Mouse (Mus musculus) CH12.LX (cell line): Measurements from ENCODE around the gene Adnp. TPM values are rescaled to one million over a fixed set of nuclear protein-coding genes. Genes with fewer than 3 reads are reported as not detected.

Experiments
- DNase-seq: peaks from one replicate; pipeline ENCODE4 v3.0.0-alpha.2; 2013; ENCODE audit errors: extremely low read depth
- H3K27ac ChIP-seq: 2 replicates; pipeline ENCODE4 v1.5.1; 2012; ENCODE audit warnings: low read depth, mild to moderate bottlenecking, control low read depth, moderate library complexity; ENCODE audit not compliant: insufficient read depth
- H3K27me3 ChIP-seq: replicated peaks from 2 replicates; pipeline ENCODE3; 2012; ENCODE audit warnings: inconsistent platforms
- H3K36me3 ChIP-seq, 2 experiments: replicated peaks in 1 of 2; 2 replicates each; pipeline versions ENCODE3 to v1.6.1; 2012; ENCODE audit warnings: inconsistent platforms in 1 of 2, low read length in 1 of 2, mild to moderate bottlenecking in 1 of 2, mixed read lengths in 1 of 2, moderate library complexity in 1 of 2; ENCODE audit not compliant: control insufficient read depth in 1 of 2, insufficient read depth in 1 of 2
- H3K4me1 ChIP-seq, 2 experiments: 2 replicates each; pipeline ENCODE4 v1.6.1; 2012; ENCODE audit warnings: inconsistent platforms in 1 of 2, moderate library complexity in 1 of 2; ENCODE audit not compliant: insufficient read depth in 2 of 2, control insufficient read depth in 1 of 2
- H3K4me2 ChIP-seq: 2 replicates; pipeline ENCODE4 v1.6.1; 2012; ENCODE audit warnings: low read depth, mild to moderate bottlenecking, control low read depth; ENCODE audit not compliant: poor library complexity, insufficient read depth, severe bottlenecking
- H3K4me3 ChIP-seq, 3 experiments: fragments of 150-350 bp in 1 of 3; sonication (generic) in 1 of 3; replicated peaks in 1 of 3; 2 replicates each; pipeline versions ENCODE3 to v1.5.1; 2011 to 2012; ENCODE audit warnings: low read depth in 2 of 3, low read length in 2 of 3, mild to moderate bottlenecking in 2 of 3, moderate library complexity in 2 of 3, control low read depth in 1 of 3, improper control_type of control experiment in 1 of 3, inconsistent platforms in 1 of 3, mixed read lengths in 1 of 3; ENCODE audit not compliant: poor library complexity in 1 of 3
- H3K79me2 ChIP-seq: replicated peaks from 2 replicates; pipeline ENCODE4 v1.6.1; 2012; ENCODE audit warnings: mild to moderate bottlenecking, moderate library complexity; ENCODE audit not compliant: control insufficient read depth, poor library complexity, insufficient read depth, severe bottlenecking; ENCODE audit errors: extremely low read depth
- H3K9ac ChIP-seq: 2 replicates; pipeline ENCODE4 v1.6.1; 2012; ENCODE audit warnings: low read depth, mild to moderate bottlenecking, control low read depth, moderate library complexity; ENCODE audit not compliant: insufficient read depth
- H3K9me3 ChIP-seq: replicated peaks from 2 replicates; pipeline ENCODE3; 2012; ENCODE audit warnings: low read length, inconsistent platforms, mixed read lengths
- BHLHE40 ChIP-seq: IDR thresholded peaks from 2 replicates; pipeline ENCODE4 v1.6.1; 2011; ENCODE audit warnings: mild to moderate bottlenecking, low read depth, low read length, improper control_type of control experiment
- CTCF ChIP-seq, 2 experiments: IDR thresholded peaks in 1 of 2; conservative IDR thresholded peaks in 1 of 2; 2 replicates each; pipeline ENCODE4 v1.5.1; 2011 to 2012; ENCODE audit warnings: low read depth in 2 of 2, low read length in 2 of 2, improper control_type of control experiment in 1 of 2, inconsistent platforms in 1 of 2, mild to moderate bottlenecking in 1 of 2, moderate library complexity in 1 of 2
- ETS1 ChIP-seq: conservative IDR thresholded peaks from 2 replicates; pipeline ENCODE4 v1.6.1; 2012; ENCODE audit warnings: low read depth, mild to moderate bottlenecking, inconsistent platforms, low read length, improper control_type of control experiment, moderate library complexity
- GABPA ChIP-seq: IDR thresholded peaks from 2 replicates; pipeline ENCODE4 v1.6.1; 2012; ENCODE audit warnings: low read depth, low read length, improper control_type of control experiment, inconsistent platforms; ENCODE audit not compliant: insufficient replicate concordance
- HCFC1 ChIP-seq: IDR thresholded peaks from 2 replicates; pipeline ENCODE4 v1.6.1; 2012; ENCODE audit warnings: low read depth, mild to moderate bottlenecking, inconsistent platforms, low read length, improper control_type of control experiment
- IRF4 ChIP-seq: IDR thresholded peaks from 2 replicates; pipeline ENCODE4 v1.6.1; 2014; ENCODE audit warnings: low read depth, mild to moderate bottlenecking, inconsistent platforms, low read length, improper control_type of control experiment
- JUND ChIP-seq: conservative IDR thresholded peaks from 2 replicates; pipeline ENCODE4 v1.6.1; 2011; ENCODE audit warnings: low read depth, low read length, improper control_type of control experiment
- KAT2A ChIP-seq: IDR thresholded peaks from 2 replicates; pipeline ENCODE4 v1.6.1; 2012; ENCODE audit warnings: low read length, improper control_type of control experiment, inconsistent platforms; ENCODE audit not compliant: insufficient replicate concordance
- MEF2A ChIP-seq: IDR thresholded peaks from 2 replicates; pipeline ENCODE4 v1.6.1; 2014; ENCODE audit warnings: low read depth, mild to moderate bottlenecking, inconsistent platforms, low read length, improper control_type of control experiment, borderline replicate concordance
- MYC ChIP-seq: IDR thresholded peaks from 2 replicates; pipeline ENCODE4 v1.6.1; 2011; ENCODE audit warnings: low read depth, mild to moderate bottlenecking, improper control_type of control experiment, low read length
- NRF1 ChIP-seq: IDR thresholded peaks from 2 replicates; pipeline ENCODE4 v1.6.1; 2014; ENCODE audit warnings: low read depth, mild to moderate bottlenecking, inconsistent platforms, low read length, improper control_type of control experiment, moderate library complexity
- RAD21 ChIP-seq: IDR thresholded peaks from 2 replicates; pipeline ENCODE4 v1.6.1; 2011; ENCODE audit warnings: low read depth, mild to moderate bottlenecking, low read length, improper control_type of control experiment, moderate library complexity
- SIN3A ChIP-seq: IDR thresholded peaks from 2 replicates; pipeline ENCODE4 v1.6.1; 2012; ENCODE audit warnings: low read length, improper control_type of control experiment, inconsistent platforms
- TBP ChIP-seq: conservative IDR thresholded peaks from 2 replicates; pipeline ENCODE4 v1.6.1; 2011; ENCODE audit warnings: low read depth, low read length, improper control_type of control experiment
- TCF12 ChIP-seq: IDR thresholded peaks from 2 replicates; pipeline ENCODE4 v1.6.1; 2014; ENCODE audit warnings: low read depth, mild to moderate bottlenecking, inconsistent platforms, low read length, improper control_type of control experiment
- UBTF ChIP-seq: IDR thresholded peaks from 2 replicates; pipeline ENCODE4 v1.6.1; 2012; ENCODE audit warnings: low read depth, mild to moderate bottlenecking, inconsistent platforms, low read length, improper control_type of control experiment, moderate library complexity
- USF1 ChIP-seq: IDR thresholded peaks from 2 replicates; pipeline ENCODE4 v1.6.1; 2014; ENCODE audit warnings: low read depth, mild to moderate bottlenecking, inconsistent platforms, low read length, improper control_type of control experiment
- ZNF384 ChIP-seq: IDR thresholded peaks from 2 replicates; pipeline ENCODE4 v1.6.1; 2012; ENCODE audit warnings: low read depth, low read length, improper control_type of control experiment, inconsistent platforms
- dilution Hi-C: fragments of 300-500 bp; cut with MboI; formaldehyde crosslinking; loops from 2 replicates; pipeline ENCODE4 v1.14.3; 2020; ENCODE audit warnings: low sequenced_read_pairs; ENCODE audit not compliant: extremely low pct_unique_long_range_greater_than_20kb, extremely low pct_ligation_motif_present
- in situ Hi-C: fragments of 300-500 bp; cut with MboI; formaldehyde crosslinking; loops from 3 replicates; pipeline ENCODE4 v1.14.3; 2019; ENCODE audit warnings: low sequenced_read_pairs, low pct_ligation_motif_present, low pct_unique_long_range_greater_than_20kb, mixed read lengths
- polyA plus RNA-seq: library from polyadenylated mRNA; unstranded; fragments of >175 nt; gene quantifications from 2 replicates; pipeline ENCODE4 v1.2.1, GENCODE M21; 2012; ENCODE audit warnings: low read depth; ENCODE audit not compliant: insufficient read length
- total RNA-seq, 2 experiments: library from RNA; depleted of rRNA; stranded (reverse); fragments of 300-350 nt in 1 of 2; fragments of >200 nt in 1 of 2; gene quantifications; 2 replicates each; pipeline ENCODE4 v1.2.3; 2012 to 2014

Gene Adnp
- total and polyA plus RNA-seq, 3 experiments, result 1.3 to 12.9 (median 3.3) TPM

DNA sequence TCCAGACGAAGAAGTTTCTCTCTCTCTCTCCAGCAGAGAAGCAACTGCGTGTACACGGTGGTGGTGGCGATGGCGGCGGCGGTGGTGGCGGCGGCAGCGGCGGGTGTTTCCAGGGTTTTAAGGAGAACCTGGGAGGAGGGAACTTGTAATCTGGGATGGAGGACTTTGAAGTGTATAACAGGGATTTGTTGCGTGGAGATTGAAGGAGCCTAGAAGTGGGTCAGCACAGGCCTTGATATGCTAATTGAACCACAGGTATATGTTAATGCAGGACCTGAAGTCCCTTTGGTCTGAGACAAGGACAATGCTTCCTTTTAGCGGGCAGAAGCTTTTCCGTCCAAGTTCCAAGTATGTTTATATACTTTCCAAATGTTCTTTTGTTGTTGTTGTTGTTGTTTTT is 50.6 kb downstream of the Adnp start:
- H3K4me3 ChIP-seq, result no peak overlapping the region
- H3K36me3 ChIP-seq, result peaks cover 0 to 9% of the 10 kb centered on the region in 2 experiments
- in situ Hi-C loops, result no loop called here
- H3K4me1 ChIP-seq, result peaks cover 8 to 32% of the 10 kb centered on the region in 2 experiments
- TF ChIP-seq UBTF, result no peak
- TF ChIP-seq ETS1, result no peak
- no peak for TF ChIP-seq KAT2A
- no peak for TF ChIP-seq RAD21
- no peak for TF ChIP-seq USF1
- TF ChIP-seq BHLHE40, result no peak
- no peak for TF ChIP-seq GABPA
- TF ChIP-seq HCFC1, result no peak
- no peak for TF ChIP-seq SIN3A
- TF ChIP-seq MEF2A, result no peak
- TF ChIP-seq TBP, result no peak
- H3K9me3 ChIP-seq, result no peaks in the 10 kb centered on the region
- DNase-seq, result no peak
- H3K4me2 ChIP-seq, result no peak overlapping the region
- no peak overlapping the region for H3K27ac ChIP-seq
- no peak overlapping the region for H3K9ac ChIP-seq
- dilution Hi-C loops, result no loop called here
- no peaks in the 10 kb centered on the region for H3K79me2 ChIP-seq
- no peaks in the 10 kb centered on the region for H3K27me3 ChIP-seq

DNA sequence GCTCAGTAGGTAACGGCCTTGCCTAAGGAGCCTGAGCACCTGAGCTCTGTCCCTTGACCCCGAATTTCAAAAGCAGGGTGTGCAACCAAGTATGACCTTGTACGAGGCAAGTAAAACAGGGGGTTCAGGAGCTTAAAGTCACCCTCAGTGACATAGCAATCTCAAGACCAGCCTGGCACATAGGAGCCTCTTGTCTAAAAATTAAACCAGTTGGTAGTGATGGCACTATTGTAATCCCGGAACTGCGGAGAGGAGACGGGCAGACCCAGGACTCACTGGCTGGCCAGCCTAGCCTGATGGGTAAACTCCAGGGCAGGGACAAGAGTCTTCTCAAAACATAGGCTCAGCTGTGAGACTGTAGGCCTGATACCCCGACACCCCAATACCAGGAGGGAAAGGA is 51.2 kb downstream of the Adnp start:
- dilution Hi-C loops (no loop called here), in situ Hi-C loops (no loop called here)
- no peaks in the 10 kb centered on the region for H3K9me3 ChIP-seq
- peaks cover 0 to 12% of the 10 kb centered on the region in 2 experiments for H3K36me3 ChIP-seq
- no peak overlapping the region for H3K4me2 ChIP-seq
- H3K4me3 ChIP-seq, result no peak overlapping the region
- no peak for TF ChIP-seq MYC
- TF ChIP-seq TBP, result no peak
- TF ChIP-seq NRF1, result no peak
- no peak for TF ChIP-seq CTCF (conservative IDR thresholded peaks at IDR 0.05 in 1 of 2, IDR thresholded peaks at IDR 0.05 in 1 of 2; ENCODE audit: low read depth in 2 of 2, low read length in 2 of 2)
- TF ChIP-seq TCF12, result no peak
- no peak for TF ChIP-seq JUND
- no peak for TF ChIP-seq IRF4
- TF ChIP-seq ZNF384, result no peak
- no peak overlapping the region for H3K27ac ChIP-seq
- peaks cover 8 to 32% of the 10 kb centered on the region in 2 experiments for H3K4me1 ChIP-seq
- H3K27me3 ChIP-seq, result no peaks in the 10 kb centered on the region
- H3K79me2 ChIP-seq, result no peaks in the 10 kb centered on the region
- no peak for DNase-seq
- H3K9ac ChIP-seq, result no peak overlapping the region
